Mouse (Mus musculus): Measurements from ENCODE around the gene Agk. TPM values are rescaled to one million over a fixed set of nuclear protein-coding genes. Genes with fewer than 3 reads are reported as not detected.

The Agk gene
- polyA plus RNA-seq (2014; fragmentation: Illumina TruSeq; extraction: RNeasy Lipid Tissue Mini Kit (QIAGEN cat#74804); ENCODE audit: low read depth, low replicate concordance) = 10.4 TPM

GRCm38 (mm10) chr6:40324897-40325841 is at the start of gene Agk:
TSS of gene Agk (plus strand) at chr6:40325172.

GRCm38 (mm10) chr6:40436047-40436483 is 111.1 kb downstream of the Agk start, which contains the start of gene E330009J07Rik:
TSS of gene E330009J07Rik (minus strand) at chr6:40436135.

GRCm38 (mm10) chr6:40438936-40439335 is 114.0 kb downstream of the Agk start, which contains the start of gene Wee2:
TSS of gene Wee2 (plus strand) at chr6:40439088.

Other genes with a start within 250 kb of the Agk start
- gene E330009J07Rik, start 111.0 kb downstream of the Agk start, polyA plus RNA-seq (2014; fragmentation: Illumina TruSeq; extraction: RNeasy Lipid Tissue Mini Kit (QIAGEN cat#74804); ENCODE audit: low read depth, low replicate concordance) = 45.0 TPM
- not detected for gene Wee2, start 113.9 kb downstream of the Agk start, polyA plus RNA-seq (2014; fragmentation: Illumina TruSeq; extraction: RNeasy Lipid Tissue Mini Kit (QIAGEN cat#74804); ENCODE audit: low read depth, low replicate concordance)
- 97.2 TPM for gene Ssbp1, start 146.2 kb downstream of the Agk start, polyA plus RNA-seq (2014; fragmentation: Illumina TruSeq; extraction: RNeasy Lipid Tissue Mini Kit (QIAGEN cat#74804); ENCODE audit: low read depth, low replicate concordance)
- gene Tas2r137, start 166.1 kb downstream of the Agk start, polyA plus RNA-seq (2014; fragmentation: Illumina TruSeq; extraction: RNeasy Lipid Tissue Mini Kit (QIAGEN cat#74804); ENCODE audit: low read depth, low replicate concordance) = 0.44 TPM
- gene Tas2r108, start 168.4 kb downstream of the Agk start, polyA plus RNA-seq (2014; fragmentation: Illumina TruSeq; extraction: RNeasy Lipid Tissue Mini Kit (QIAGEN cat#74804); ENCODE audit: low read depth, low replicate concordance) = not detected
- not detected for gene Prss37, start 194.3 kb downstream of the Agk start, polyA plus RNA-seq (2014; fragmentation: Illumina TruSeq; extraction: RNeasy Lipid Tissue Mini Kit (QIAGEN cat#74804); ENCODE audit: low read depth, low replicate concordance)
- gene Olfr461, start 229.9 kb downstream of the Agk start, polyA plus RNA-seq (2014; fragmentation: Illumina TruSeq; extraction: RNeasy Lipid Tissue Mini Kit (QIAGEN cat#74804); ENCODE audit: low read depth, low replicate concordance) = not detected
- gene Olfr460, start 244.3 kb downstream of the Agk start, polyA plus RNA-seq (2014; fragmentation: Illumina TruSeq; extraction: RNeasy Lipid Tissue Mini Kit (QIAGEN cat#74804); ENCODE audit: low read depth, low replicate concordance) = not detected